Mouse (Mus musculus): ENCODE results near the gene Ruvbl2.

GRCm38 (mm10) chr7:45409497-45410163, 28.3 kb downstream of the Ruvbl2 start:
- TF ChIP-seq CTCF (IDR thresholded peaks at IDR 0.05; ENCODE audit: control insufficient read depth, insufficient read depth, insufficient read length), result no peak
- TF ChIP-seq CEBPB (IDR thresholded peaks at IDR 0.05; ENCODE audit: low read depth), result peak; percentile 67
- no peak for TF ChIP-seq MYOG (IDR thresholded peaks at IDR 0.05; ENCODE audit: control insufficient read depth, extremely low read depth, insufficient read length)
- TF ChIP-seq MAX (IDR thresholded peaks at IDR 0.05), result no peak
- no peak for TF ChIP-seq USF1 (IDR thresholded peaks at IDR 0.05; ENCODE audit: low read depth)

Data from C2C12 (cell line).